Mouse (Mus musculus) cerebellum, postnatal 10 days (tissue): ENCODE measurements at regions not wholly inside any gene's neighbourhood (a gene's known extent, or its start where the extent isn't known, plus 50 kb on each side); places are given as distances from the start of the nearest gene placed in this dataset.

Experiments
- DNase-seq, 2 experiments: peaks; one replicate each; pipeline ENCODE4 v3.0.0; 2021; ENCODE audit warnings: mixed read lengths in 2 of 2

DNA sequence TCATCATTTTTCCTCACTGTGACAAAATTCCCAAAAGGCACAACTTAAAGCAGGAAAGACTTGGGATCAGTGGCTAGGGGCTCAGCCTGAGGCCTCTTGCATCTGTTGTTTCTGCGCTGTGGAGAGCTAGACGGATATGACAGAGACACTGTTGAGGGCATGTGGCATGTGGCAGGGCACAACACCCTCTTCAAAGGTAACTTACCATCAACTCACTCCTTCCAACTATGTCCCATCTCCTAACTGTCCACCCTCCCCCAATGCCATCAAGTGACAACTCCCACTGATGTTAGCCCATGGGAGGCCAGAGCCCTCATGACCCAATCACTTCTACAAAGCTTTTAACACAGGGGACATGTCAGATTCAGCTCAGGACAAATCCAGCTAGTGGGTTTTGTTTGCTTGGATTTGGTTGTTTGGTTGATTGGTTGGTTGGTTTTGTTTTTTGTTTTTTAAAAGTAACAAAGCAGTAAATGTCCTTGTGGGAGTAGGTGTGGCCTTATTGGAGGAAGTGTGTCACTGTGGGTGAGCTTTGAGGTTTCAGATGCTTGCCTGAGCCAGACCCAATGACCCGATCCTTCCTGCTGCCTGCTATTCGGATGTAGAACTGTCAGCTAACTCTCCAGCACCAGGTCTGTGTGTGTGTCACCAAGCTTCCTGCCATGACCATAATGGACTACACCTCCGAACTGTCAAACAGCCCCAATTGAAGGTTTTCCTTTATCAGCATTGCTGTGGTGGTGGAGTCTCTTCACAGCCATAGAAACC, 53.2 kb upstream of the Lef1 start:
- DNase-seq: no peak

DNA sequence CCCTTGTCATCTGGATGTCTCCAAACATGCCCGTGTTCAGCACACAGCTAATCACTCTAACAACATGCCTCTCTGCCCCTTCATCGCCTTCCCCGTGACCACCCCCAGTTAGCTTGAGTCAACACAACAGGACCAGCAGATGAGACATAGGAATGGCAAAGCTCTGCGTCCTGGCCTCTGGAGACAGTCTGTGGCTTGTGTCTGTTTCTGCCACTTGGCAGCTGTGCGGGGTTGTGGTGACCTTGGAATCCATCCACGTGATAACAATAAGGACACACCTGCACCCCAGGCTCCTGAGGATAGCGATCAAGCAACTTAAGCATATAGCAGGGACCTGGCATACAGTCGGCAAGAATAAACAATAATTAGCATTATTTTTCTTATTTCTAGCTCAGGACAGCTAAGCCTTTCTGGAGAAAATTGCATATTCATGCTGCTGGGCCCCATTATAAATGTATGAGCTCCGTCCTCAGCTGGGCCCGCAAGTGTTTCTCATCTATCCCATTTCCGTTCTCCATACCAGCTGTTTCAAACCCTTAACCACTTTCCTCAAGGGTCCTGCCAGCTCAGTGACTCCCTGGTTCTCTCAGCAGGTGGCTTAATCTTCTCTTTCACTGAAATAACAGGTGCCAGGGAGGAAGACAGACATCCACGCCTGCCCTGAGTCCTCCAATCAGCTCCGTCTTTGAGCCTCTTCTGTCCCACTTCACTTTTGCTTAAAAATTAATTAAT, 55.9 kb upstream of the Lef1 start:
- DNase-seq: peak in 1 of 2 experiments; percentile 14

- DNase-seq: no peak
Measured at GRCm38 (mm10) chr3:131047716-131048115, 62.6 kb upstream of the Lef1 start.

DNA sequence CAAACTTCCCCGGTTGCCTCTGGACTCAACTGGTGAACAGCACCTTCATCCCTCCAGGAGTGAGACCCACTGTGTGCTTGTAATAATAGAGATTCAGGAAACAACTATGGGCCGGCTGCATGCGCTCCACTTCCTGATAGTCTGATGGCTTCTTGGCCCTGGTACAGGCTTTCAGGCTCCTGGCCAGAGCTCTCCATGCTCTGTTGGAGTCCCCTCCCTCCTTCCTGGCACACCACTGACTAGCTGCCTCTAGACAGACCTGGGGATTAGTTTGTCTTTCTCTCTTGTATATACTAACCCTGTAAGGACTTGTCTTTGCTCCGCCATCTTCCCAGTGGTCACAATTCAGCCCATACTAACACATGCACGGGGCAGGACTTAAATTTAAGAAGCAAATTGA, 63.9 kb upstream of the Lef1 start:
- peak; percentile 76 to 85 for DNase-seq

GRCm38 (mm10) chr3:131040214-131040825, 70.0 kb upstream of the Lef1 start:
- DNase-seq: no peak

GRCm38 (mm10) chr3:131037095-131037494, 73.2 kb upstream of the Lef1 start:
- DNase-seq: no peak

DNA sequence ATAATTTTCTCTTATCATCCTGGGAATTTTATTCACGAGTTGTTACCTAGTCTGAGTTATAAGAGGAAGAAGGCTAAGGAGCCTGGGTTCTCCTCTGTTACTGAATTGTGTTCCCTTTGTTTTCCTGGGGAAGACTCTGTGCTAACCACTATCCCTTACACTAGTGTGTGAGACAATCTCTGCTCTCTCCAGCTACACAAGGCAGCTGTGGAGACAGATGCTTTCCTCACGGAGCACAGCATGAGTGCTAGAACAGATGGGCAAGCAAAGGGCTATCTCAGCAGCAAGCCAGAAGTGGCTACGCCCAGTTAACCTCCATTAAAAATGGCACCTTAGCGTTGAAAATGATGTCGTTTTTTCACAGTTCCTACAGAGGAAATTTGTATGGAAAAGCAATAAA, 75.5 kb upstream of the Lef1 start:
- no peak for DNase-seq

GRCm38 (mm10) chr3:131026336-131026735, 83.9 kb upstream of the Lef1 start:
- no peak for DNase-seq

DNA sequence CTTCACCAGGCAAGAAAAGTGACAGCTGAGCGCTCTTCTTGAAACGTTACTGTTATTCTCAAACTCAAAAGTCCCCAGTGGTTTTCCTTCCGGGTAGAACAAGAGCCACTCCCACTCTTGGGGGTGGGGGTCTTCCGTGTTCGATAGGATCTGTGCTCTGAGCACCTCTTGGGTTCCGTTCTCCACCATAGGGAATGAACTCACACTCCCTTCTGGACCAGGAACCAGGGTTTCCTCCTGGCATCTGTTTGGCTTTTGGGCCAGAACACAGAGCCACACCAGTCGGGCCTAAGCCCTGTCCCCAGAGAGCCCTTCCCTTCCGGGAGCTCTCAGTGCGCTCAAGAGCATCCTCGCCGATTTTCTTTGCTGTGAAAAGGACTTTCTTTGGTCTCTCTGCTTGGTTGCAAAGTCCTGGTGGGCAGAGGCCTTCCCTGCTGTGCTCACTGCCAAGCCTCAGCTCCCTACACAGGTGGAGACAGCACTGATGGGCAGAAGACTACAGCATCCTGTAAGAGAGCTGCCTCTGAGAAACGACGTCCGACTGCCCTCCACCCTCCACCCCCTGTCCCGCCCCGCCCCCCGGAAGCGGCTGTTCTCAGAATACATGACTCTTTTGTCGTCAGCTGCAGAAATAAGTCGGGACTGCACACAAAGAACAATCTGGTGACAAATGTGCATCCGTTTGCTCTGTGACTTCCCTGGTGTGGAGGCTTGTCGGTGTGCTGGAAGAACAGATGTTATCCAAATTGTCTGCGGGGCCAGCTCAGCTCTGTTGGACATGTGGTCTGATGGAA, 90.9 kb upstream of the Lef1 start:
- peak; percentile 41 to 45 for DNase-seq

- DNase-seq: no peak
Measured at GRCm38 (mm10) chr3:131017899-131018298, 92.4 kb upstream of the Lef1 start.

GRCm38 (mm10) chr3:131016104-131016503, 94.2 kb upstream of the Lef1 start:
- DNase-seq: no peak

- DNase-seq: no peak
Measured at GRCm38 (mm10) chr3:131014092-131014716, 96.1 kb upstream of the Lef1 start.

DNA sequence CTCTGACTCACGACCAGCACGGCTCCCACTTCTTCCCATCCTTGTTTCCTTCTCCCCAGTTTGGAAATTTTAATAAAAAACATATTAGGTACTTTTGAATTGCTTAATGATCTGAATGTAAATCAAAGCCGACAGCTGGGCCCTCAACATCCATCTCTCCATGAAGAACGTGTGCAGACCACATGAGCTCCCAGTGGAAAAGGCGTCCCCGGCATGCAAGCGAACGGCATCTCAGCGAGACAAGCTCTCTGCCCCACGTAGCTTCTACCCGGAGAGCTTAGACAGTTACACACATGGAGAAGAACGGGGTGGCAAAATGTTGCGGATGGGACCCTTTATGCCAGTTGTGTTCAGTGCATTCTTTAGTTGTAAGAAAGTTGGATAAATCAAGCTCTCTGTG, 109.6 kb upstream of the Lef1 start:
- no peak for DNase-seq

DNA sequence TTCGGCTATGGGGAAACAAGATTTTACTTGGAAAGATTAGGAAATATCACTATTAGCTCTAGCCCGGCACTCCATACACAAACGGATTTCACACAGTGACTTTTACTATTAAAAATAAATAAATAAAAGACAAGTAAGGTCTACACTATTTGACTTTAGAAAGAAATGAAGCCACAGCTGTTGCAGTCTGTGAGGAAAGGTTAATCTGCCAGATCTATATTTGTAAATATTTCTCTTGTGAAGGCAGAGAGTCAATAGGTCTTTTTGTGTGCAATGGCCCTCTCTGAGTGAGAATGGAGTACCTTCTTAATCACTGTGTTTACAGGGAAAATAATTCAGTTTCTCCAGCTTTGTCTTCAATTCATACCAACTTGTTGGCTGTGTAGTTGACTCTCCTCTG, 110.0 kb upstream of the Lef1 start:
- no peak for DNase-seq

GRCm38 (mm10) chr3:130999818-131000217, 110.5 kb upstream of the Lef1 start:
- no peak for DNase-seq

- DNase-seq: no peak
Measured at GRCm38 (mm10) chr3:130998433-130998832, 111.8 kb upstream of the Lef1 start.

DNA sequence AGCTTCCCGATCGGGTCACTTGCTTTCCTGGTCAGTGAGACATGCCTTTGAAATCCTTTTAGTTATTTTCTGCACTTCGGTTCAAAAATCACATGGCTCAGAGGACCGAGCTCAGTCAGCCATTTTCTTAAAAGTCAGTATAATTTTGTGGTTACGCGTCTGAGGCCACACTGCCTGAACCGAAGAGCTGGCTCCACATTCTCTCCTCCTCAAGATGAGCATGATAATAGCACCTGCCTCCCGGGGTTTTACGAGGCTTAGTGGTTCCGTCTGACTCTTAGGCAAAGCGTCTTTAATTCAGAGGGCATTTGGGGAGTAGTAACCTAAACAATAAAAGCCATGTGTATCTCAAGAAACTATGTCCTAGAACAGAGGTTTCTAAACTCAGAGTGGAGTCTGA, 113.5 kb upstream of the Lef1 start:
- DNase-seq: no peak

- peak; percentile 52 to 65 for DNase-seq
Measured at GRCm38 (mm10) chr3:130991971-130992370, 118.3 kb upstream of the Lef1 start.

GRCm38 (mm10) chr3:130986708-130987107, 123.6 kb upstream of the Lef1 start:
- DNase-seq: no peak

- peak in 1 of 2 experiments; percentile 23 for DNase-seq
Measured at GRCm38 (mm10) chr3:130986101-130986500, 124.2 kb upstream of the Lef1 start.

- DNase-seq: no peak
Measured at GRCm38 (mm10) chr3:130981566-130981965, 128.7 kb upstream of the Lef1 start.

GRCm38 (mm10) chr3:130978986-130979642, 131.2 kb upstream of the Lef1 start:
- DNase-seq: no peak
